Mouse (Mus musculus) spleen, postnatal 14 days (tissue): ENCODE results near the gene Slc44a4.
"Not testable (repeated sequence)": the region's sequence is repeated elsewhere in the genome, so short reads cannot be mapped to it uniquely, and the experiment has no call there.

Source experiments
- DNase-seq, 2 experiments: peaks; one replicate each; pipeline ENCODE4 v3.0.0; 2021 to 2022; ENCODE audit warnings: low spot score in 2 of 2

Gene Slc44a4

GRCm38 (mm10) chr17:34943128-34943815, 29.0 kb downstream of the Slc44a4 start:
- no peak for DNase-seq

- DNase-seq, result no peak
Observed at GRCm38 (mm10) chr17:34944362-34944761, 30.1 kb downstream of the Slc44a4 start.

- no peak for DNase-seq
Observed at GRCm38 (mm10) chr17:34946486-34947140, 32.3 kb downstream of the Slc44a4 start.

- DNase-seq, result no peak
Observed at GRCm38 (mm10) chr17:34947606-34948005, 33.3 kb downstream of the Slc44a4 start.

GRCm38 (mm10) chr17:34948721-34949552, 34.7 kb downstream of the Slc44a4 start:
- DNase-seq, result not testable (repeated sequence)

- DNase-seq, result no peak
Observed at GRCm38 (mm10) chr17:34949553-34949969, 35.3 kb downstream of the Slc44a4 start.

GRCm38 (mm10) chr17:34950514-34951455, 36.5 kb downstream of the Slc44a4 start:
- DNase-seq, result no peak

- DNase-seq, result peak in 1 of 2 experiments; percentile 13
Observed at GRCm38 (mm10) chr17:34951636-34952377, 37.5 kb downstream of the Slc44a4 start.

GRCm38 (mm10) chr17:34952378-34953040, 38.2 kb downstream of the Slc44a4 start:
- DNase-seq, result peak; percentile 65 to 79

- no peak for DNase-seq
Observed at GRCm38 (mm10) chr17:34953258-34953657, 39.0 kb downstream of the Slc44a4 start.

- DNase-seq, result no peak
Observed at GRCm38 (mm10) chr17:34953904-34954303, 39.6 kb downstream of the Slc44a4 start.

- DNase-seq, result no peak
Observed at GRCm38 (mm10) chr17:34954831-34955230, 40.6 kb downstream of the Slc44a4 start.

GRCm38 (mm10) chr17:34955884-34956283, 41.6 kb downstream of the Slc44a4 start:
- no peak for DNase-seq

GRCm38 (mm10) chr17:34956340-34956739, 42.1 kb downstream of the Slc44a4 start:
- no peak for DNase-seq

GRCm38 (mm10) chr17:34957291-34957690, 43.0 kb downstream of the Slc44a4 start:
- DNase-seq, result not testable (repeated sequence)

- not testable (repeated sequence) for DNase-seq
Observed at GRCm38 (mm10) chr17:34957966-34958365, 43.7 kb downstream of the Slc44a4 start.

GRCm38 (mm10) chr17:34958734-34959129, 44.5 kb downstream of the Slc44a4 start:
- not testable (repeated sequence) for DNase-seq

- DNase-seq, result peak; percentile 48 to 51
Observed at GRCm38 (mm10) chr17:34959130-34959778, 45.0 kb downstream of the Slc44a4 start, which contains the start of gene Hspa1b. Hspa1b (minus strand) TSS chr17:34959238.

- DNase-seq, result no peak
Observed at GRCm38 (mm10) chr17:34959881-34960515, 45.7 kb downstream of the Slc44a4 start.
